ENCODE assay signal across 1 mouse cellular context in the genomic region with DNA sequence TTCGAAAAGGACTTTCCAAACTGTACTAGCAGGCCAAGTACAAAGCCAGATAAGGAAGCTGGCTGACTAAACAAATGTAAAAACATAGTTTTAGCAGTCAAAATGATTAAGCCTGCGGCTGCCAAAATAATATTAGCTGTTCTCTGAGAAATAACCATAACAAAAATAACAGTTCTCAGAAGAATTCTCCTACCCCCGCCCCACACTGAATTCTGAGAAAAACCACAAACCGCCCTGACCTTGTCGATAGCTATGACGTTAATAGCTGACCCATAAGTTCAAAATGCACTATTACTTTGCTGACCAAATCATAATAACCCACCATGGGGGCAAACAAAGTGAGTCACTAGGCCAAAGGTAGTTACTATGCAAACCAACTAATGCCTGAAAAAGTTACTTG. TPM values are rescaled to one million over a fixed set of nuclear protein-coding genes. Genes with fewer than 3 reads are reported as not detected.
"Had no signal": no experiment of that assay in that cellular context is flagged by ENCODE, and none has a peak within 500 bp of the region (broad histone marks: within the 10 kb centered on the region; RNA-seq: fewer than 3 reads in every experiment).

No protein-coding gene starts in this region.

RNA-seq across cellular contexts. Expression of a gene that starts 4.0 kb away (rescaled TPM):
- polyA plus RNA-seq: erythroblast, embryonic 14.5 days had no signal

RNA-seq across cellular contexts. Expression of a gene that starts 55.9 kb away (rescaled TPM):
- polyA plus RNA-seq: erythroblast, embryonic 14.5 days had no signal
